Mouse (Mus musculus) cerebellum, adult 2 months (tissue): Measurements from ENCODE around the gene Tet1. TPM values are rescaled to one million over a fixed set of nuclear protein-coding genes. Genes with fewer than 3 reads are reported as not detected.

Experiments used
- DNase-seq, 2 experiments: peaks; one replicate each; pipeline ENCODE4 v3.0.0; 2021
- H3K27ac ChIP-seq: fragments of 200-500 bp; 2 replicates; pipeline ENCODE4 v1.5.1; 2012; ENCODE audit warnings: low read length, control low read depth, inconsistent platforms; ENCODE audit not compliant: insufficient read depth
- H3K27me3 ChIP-seq: fragments of 200-500 bp; 2 replicates; pipeline ENCODE4 v1.6.1; 2012; ENCODE audit warnings: inconsistent platforms, mild to moderate bottlenecking, low read length, moderate library complexity; ENCODE audit not compliant: control insufficient read depth, insufficient read depth
- H3K4me1 ChIP-seq: fragments of 200-500 bp; 2 replicates; pipeline ENCODE4 v1.6.1; 2011; ENCODE audit warnings: low read length; ENCODE audit not compliant: control insufficient read depth, insufficient read depth
- H3K4me3 ChIP-seq: fragments of 200-500 bp; replicated peaks from 2 replicates; pipeline ENCODE3; 2011; ENCODE audit warnings: mild to moderate bottlenecking, low read depth, low read length, control low read depth; ENCODE audit not compliant: insufficient read depth
- CTCF ChIP-seq: fragments of 200-500 bp; IDR thresholded peaks from 2 replicates; pipeline ENCODE4 v1.5.1; 2011; ENCODE audit warnings: low read depth, mild to moderate bottlenecking, control low read depth, low read length, moderate library complexity, borderline replicate concordance; ENCODE audit not compliant: insufficient read depth
- POLR2A ChIP-seq: fragments of 200-500 bp; IDR thresholded peaks from 2 replicates; pipeline ENCODE4 v1.6.1; 2011; ENCODE audit warnings: low read length, control low read depth, borderline replicate concordance; ENCODE audit not compliant: insufficient read depth
- WGBS: fragments of 180-500 bp; shearing (Covaris S2); methylation state at CpG from one replicate; pipeline ENCODE4 v1.1.7; 2018; 5-methylcytosine and 5-hydroxymethylcytosine counted together
- polyA plus RNA-seq: library from polyadenylated mRNA; depleted of rRNA; stranded (reverse); fragments of >200 nt; gene quantifications from 2 replicates; pipeline ENCODE4 v1.2.3, GENCODE M21; 2012

The Tet1 gene
- polyA plus RNA-seq, 1 experiment, result 6.5 TPM

GRCm38 (mm10) chr10:62897437-62897836 is 11.4 kb downstream of the Tet1 start:
- Histone ChIP-seq H3K4me1 (no peaks in the 10 kb centered on the region), H3K4me3 (no peak overlapping the region), H3K27ac (no peak overlapping the region), H3K27me3 (no peaks in the 10 kb centered on the region)
- 99% methylated on average over 3 of the region's 3 CpGs for WGBS
- DNase-seq, result no peak
- TF ChIP-seq CTCF (no peak), POLR2A (no peak)

- TF ChIP-seq POLR2A (no peak), CTCF (no peak)
- no peak overlapping the region for H3K27ac ChIP-seq
- no peaks in the 10 kb centered on the region for H3K27me3 ChIP-seq
- H3K4me3 ChIP-seq, result no peak overlapping the region
- no peaks in the 10 kb centered on the region for H3K4me1 ChIP-seq
- DNase-seq, result no peak
- WGBS, result 65% methylated on average over 4 of the region's 4 CpGs
Measured at GRCm38 (mm10) chr10:62896774-62897173, 12.0 kb downstream of the Tet1 start.

GRCm38 (mm10) chr10:62896035-62896434 is 12.8 kb downstream of the Tet1 start:
- Histone ChIP-seq H3K27ac (no peak overlapping the region), H3K4me1 (no peaks in the 10 kb centered on the region), H3K4me3 (no peak overlapping the region), H3K27me3 (no peaks in the 10 kb centered on the region)
- no peak for TF ChIP-seq CTCF
- TF ChIP-seq POLR2A, result no peak
- WGBS, result 72% methylated on average over 4 of the region's 4 CpGs
- no peak for DNase-seq

GRCm38 (mm10) chr10:62895386-62895785 is 13.4 kb downstream of the Tet1 start:
- Histone ChIP-seq H3K27ac (no peak overlapping the region), H3K4me1 (no peaks in the 10 kb centered on the region), H3K4me3 (no peak overlapping the region), H3K27me3 (no peaks in the 10 kb centered on the region)
- TF ChIP-seq POLR2A, result no peak
- TF ChIP-seq CTCF, result no peak
- no peak for DNase-seq
- 84% methylated on average over 6 of the region's 6 CpGs for WGBS

GRCm38 (mm10) chr10:62894447-62894846 is 14.3 kb downstream of the Tet1 start:
- H3K27ac ChIP-seq, result no peak overlapping the region
- 79% methylated on average over 3 of the region's 3 CpGs for WGBS
- H3K27me3 ChIP-seq, result no peaks in the 10 kb centered on the region
- no peak for DNase-seq
- no peaks in the 10 kb centered on the region for H3K4me1 ChIP-seq
- no peak overlapping the region for H3K4me3 ChIP-seq
- no peak for TF ChIP-seq POLR2A
- TF ChIP-seq CTCF, result no peak

- TF ChIP-seq POLR2A (no peak), CTCF (no peak)
- Histone ChIP-seq H3K27ac (no peak overlapping the region), H3K4me1 (no peaks in the 10 kb centered on the region), H3K27me3 (no peaks in the 10 kb centered on the region), H3K4me3 (no peak overlapping the region)
- 73% methylated on average over 6 of the region's 6 CpGs for WGBS
- DNase-seq, result no peak
Measured at GRCm38 (mm10) chr10:62893356-62893884, 15.4 kb downstream of the Tet1 start.

GRCm38 (mm10) chr10:62892549-62893232 is 16.1 kb downstream of the Tet1 start:
- no peak for TF ChIP-seq POLR2A
- TF ChIP-seq CTCF, result no peak
- WGBS, result 42% methylated on average over 4 of the region's 4 CpGs
- DNase-seq, result no peak
- Histone ChIP-seq H3K27me3 (no peaks in the 10 kb centered on the region), H3K4me3 (no peak overlapping the region), H3K4me1 (no peaks in the 10 kb centered on the region), H3K27ac (no peak overlapping the region)

GRCm38 (mm10) chr10:62891025-62891424 is 17.8 kb downstream of the Tet1 start:
- H3K27me3 ChIP-seq, result no peaks in the 10 kb centered on the region
- WGBS, result 92% methylated on average over 3 of the region's 3 CpGs
- H3K27ac ChIP-seq, result no peak overlapping the region
- no peak for DNase-seq
- H3K4me3 ChIP-seq, result no peak overlapping the region
- TF ChIP-seq POLR2A (no peak), CTCF (no peak)
- H3K4me1 ChIP-seq, result no peaks in the 10 kb centered on the region
